Mouse (Mus musculus) frontal cortex, adult (tissue): ENCODE results near the gene Ryr1.

Experiments used
- ATAC-seq: cut with Nextera tagmentation; 2 replicates; pipeline ENCODE4 v1.9.2; 2017; ENCODE audit warnings: mild to moderate bottlenecking, moderate library complexity, mixed read lengths; ENCODE audit not compliant: low TSS enrichment

Gene Ryr1

DNA sequence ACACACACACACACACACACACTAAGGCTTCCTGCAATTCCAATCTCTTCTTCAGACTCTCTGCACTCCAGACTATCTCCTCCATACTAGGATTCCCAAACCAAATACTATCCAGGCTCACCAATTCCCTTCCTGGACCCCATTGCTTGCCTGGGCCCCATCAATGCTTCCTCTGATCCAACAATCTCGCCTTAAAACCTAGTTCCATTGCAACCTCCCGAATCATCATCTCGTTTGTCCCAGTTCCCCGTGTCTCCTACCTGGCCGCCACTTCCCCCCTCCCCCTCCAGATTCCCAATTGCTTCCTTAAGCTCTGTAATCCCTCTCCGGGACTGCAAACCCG is 163.4 kb downstream of the Ryr1 start:
- no peak for ATAC-seq

GRCm38 (mm10) chr7:28960354-28961046 is 164.5 kb downstream of the Ryr1 start:
- ATAC-seq, result peak; percentile 38; the same call in 1 of the 2 replicates

- no peak for ATAC-seq
Measured at GRCm38 (mm10) chr7:28959505-28960045, 165.4 kb downstream of the Ryr1 start.

DNA sequence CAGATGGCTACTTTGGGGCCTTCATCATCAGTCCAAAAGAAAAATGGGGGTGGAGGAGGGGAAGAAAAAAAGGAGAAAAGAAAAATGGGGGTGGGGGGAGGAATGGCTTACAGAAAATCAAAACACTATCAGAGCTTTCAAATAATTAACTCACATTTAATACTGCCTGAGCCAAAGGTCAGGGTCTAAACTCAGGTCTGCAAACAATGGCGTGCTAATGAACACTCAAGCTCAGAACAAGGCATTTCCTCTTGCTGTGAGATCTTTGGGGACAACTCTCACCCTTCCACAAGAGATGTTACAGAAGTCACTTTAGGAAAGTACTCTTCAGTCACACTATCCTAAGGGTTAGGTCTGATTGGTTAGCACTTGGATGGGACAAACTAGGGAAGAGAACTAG is 166.2 kb downstream of the Ryr1 start:
- ATAC-seq, result no peak

GRCm38 (mm10) chr7:28957997-28958725 is 166.8 kb downstream of the Ryr1 start:
- no peak for ATAC-seq

GRCm38 (mm10) chr7:28957286-28957685 is 167.7 kb downstream of the Ryr1 start:
- ATAC-seq, result no peak

DNA sequence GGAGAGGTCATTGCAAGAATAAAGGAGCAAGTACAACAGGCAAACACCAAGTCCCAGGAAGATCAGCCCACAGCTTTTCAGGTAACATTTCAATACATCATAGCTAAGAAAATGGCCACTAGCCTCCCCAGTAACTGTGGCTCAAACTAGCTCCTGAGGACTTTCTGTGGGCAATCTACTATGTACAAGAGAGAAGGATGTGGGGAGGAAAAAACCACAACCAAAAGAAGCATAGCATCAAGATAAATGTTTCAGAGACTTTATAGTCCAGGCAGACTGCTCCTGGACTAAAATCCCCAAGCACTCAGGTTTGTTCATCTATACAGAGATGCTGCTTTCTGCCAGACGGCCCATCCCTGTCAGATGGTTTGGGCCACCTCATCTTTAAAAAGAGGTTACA is 168.7 kb downstream of the Ryr1 start:
- no peak for ATAC-seq

DNA sequence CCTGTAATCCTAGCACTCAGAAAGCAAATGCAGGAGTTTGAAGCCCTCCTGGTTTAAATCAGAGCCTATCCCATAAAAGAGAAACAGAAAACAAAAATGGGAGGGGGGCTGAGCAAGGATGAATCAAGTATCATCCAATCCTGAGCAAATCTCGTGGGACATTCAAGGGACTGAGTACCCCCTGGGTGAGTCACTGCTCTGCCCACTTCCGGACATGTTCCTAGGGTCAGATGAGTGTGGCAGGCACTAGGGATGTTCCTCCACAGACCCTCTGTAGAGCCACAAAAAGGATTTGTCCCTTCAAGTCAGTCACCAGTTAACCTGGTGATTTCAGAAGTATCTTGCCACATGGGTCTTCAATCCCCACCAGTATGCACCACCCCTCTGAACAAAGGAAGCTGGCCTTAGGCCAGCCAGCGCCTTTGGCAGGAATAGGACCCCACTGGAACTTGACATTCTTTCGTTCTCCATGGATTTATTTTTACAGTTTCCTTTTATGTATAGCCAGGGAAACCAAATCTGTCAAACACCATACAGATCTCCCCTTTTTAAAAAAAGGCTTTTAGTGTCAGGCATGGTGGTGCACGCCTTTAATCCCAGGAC is 169.6 kb downstream of the Ryr1 start:
- ATAC-seq, result no peak

DNA sequence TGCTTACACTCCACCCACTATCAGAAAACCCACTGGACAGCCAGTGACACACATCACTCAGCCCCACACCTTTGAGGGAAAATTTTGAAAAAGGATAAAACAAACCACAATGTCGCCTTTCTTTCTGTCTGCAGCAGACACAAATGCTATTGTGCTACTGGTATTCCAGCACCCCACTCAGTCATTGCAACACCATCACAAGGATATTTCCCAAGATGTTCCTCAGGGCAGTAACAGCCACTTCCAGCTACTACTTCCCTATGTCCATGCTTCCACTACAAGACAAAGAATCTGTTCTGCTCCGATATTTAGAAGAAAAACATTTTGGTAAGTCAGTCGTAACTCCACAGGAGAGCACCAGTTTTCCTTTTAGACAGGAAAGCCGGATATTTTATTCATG is 170.2 kb downstream of the Ryr1 start:
- no peak for ATAC-seq

DNA sequence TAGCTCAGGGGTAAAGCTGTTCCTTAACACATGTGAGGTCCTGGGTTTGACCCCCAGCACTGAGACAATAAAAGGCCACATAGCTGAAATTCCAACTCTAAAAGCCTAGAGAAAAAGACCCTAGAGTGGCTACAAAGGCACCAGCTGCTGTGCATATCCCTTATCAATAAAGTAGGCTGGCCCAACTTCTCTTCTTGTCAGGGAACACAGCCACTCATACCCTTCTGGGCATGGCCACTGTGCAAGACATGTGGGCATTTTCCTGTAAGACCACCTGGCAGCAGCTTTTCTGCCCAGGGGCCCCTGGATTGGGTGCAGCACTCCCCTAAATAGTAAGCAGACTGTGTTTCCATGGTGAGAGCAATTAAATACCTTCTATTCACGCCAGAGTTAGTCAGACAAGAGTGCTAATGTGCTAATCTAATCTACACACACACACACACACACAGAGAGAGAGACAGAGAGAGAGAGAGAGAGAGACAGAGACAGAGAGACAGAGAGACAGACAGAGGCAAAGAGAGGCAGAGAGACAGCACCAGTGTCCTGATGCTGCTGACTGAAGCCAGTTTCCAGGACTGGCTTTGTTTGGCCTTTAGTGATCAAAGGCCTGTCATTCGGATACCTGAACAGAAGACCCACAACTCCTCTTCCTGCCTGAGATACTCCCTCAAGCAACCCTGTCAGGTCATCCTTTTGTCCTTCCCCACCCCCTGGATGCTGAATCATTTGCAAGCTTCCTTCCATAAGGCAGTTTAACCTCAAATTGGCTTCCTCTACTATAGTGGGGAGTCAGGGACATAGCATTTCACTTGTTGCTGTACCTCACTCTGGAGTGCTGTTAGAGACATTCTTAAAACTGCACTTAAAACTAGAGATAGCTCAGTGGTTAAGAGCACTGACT is 171.3 kb downstream of the Ryr1 start:
- no peak for ATAC-seq
